Mouse (Mus musculus): Measurements from ENCODE around the gene Zbtb42. TPM values are rescaled to one million over a fixed set of nuclear protein-coding genes. Genes with fewer than 3 reads are reported as not detected.

Gene Zbtb42
- 0.41 and 1.1 TPM in 2 replicates for polyA plus RNA-seq (2021; fragmentation: Nextera tagmentation)
- long read RNA-seq, experiment 1, partial matches to known transcripts, result 0 of 2 reads
- long read RNA-seq, experiment 1, other reads (novel, unspliced or antisense), result 0 of 2 reads
- long read RNA-seq, experiment 2, partial matches to known transcripts, result 0 of 6 reads
- long read RNA-seq, experiment 2, other reads (novel, unspliced or antisense), result 2 of 6 reads

GRCm38 (mm10) chr12:112678555-112679026, at the start of gene Zbtb42:
Zbtb42 (plus strand) TSS chr12:112678828.

GRCm38 (mm10) chr12:112644180-112644854, 34.3 kb upstream of the Zbtb42 start, which contains the start of gene Siva1:
Siva1 (plus strand) TSS chr12:112644679.

GRCm38 (mm10) chr12:112674132-112675011, 4.3 kb upstream of the Zbtb42 start, which contains the start of gene Akt1:
Akt1 (minus strand) TSS chr12:112674884.

GRCm38 (mm10) chr12:112720216-112720615, 41.6 kb downstream of the Zbtb42 start, which contains the start of gene Cep170b:
Cep170b (plus strand) TSS chr12:112720455.

Small RNA genes within 50 kb of the gene (microRNA-seq; reads per million reads assigned to microRNA genes)
- gene Mir6939, result 2.1 reads per million, percentile 3 among the genes with 10 or more reads in this experiment

Other genes with a start within 250 kb of the Zbtb42 start
- gene A530016L24Rik, start 189.4 kb upstream of the Zbtb42 start, polyA plus RNA-seq (2021; fragmentation: Nextera tagmentation), result 0.14 TPM in 1 of 2 replicates, not detected in the other
- 121 and 138 TPM in 2 replicates for gene Tmem179, start 162.1 kb upstream of the Zbtb42 start, polyA plus RNA-seq (2021; fragmentation: Nextera tagmentation)
- 29.0 and 29.4 TPM in 2 replicates for gene Inf2, start 90.0 kb upstream of the Zbtb42 start, polyA plus RNA-seq (2021; fragmentation: Nextera tagmentation)
- gene Adssl1, start 58.8 kb upstream of the Zbtb42 start, polyA plus RNA-seq (2021; fragmentation: Nextera tagmentation), result 17.2 and 23.0 TPM in 2 replicates
- 74.5 and 78.9 TPM in 2 replicates for gene Siva1, start 34.1 kb upstream of the Zbtb42 start, polyA plus RNA-seq (2021; fragmentation: Nextera tagmentation)
- gene Akt1, start 3.9 kb upstream of the Zbtb42 start, polyA plus RNA-seq (2021; fragmentation: Nextera tagmentation), result 23.4 and 25.7 TPM in 2 replicates
- gene Cep170b, start 41.6 kb downstream of the Zbtb42 start, polyA plus RNA-seq (2021; fragmentation: Nextera tagmentation), result 21.7 and 22.6 TPM in 2 replicates
- 13.5 and 14.2 TPM in 2 replicates for gene Pld4, start 81.8 kb downstream of the Zbtb42 start, polyA plus RNA-seq (2021; fragmentation: Nextera tagmentation)
- gene Ahnak2, start 123.8 kb downstream of the Zbtb42 start, polyA plus RNA-seq (2021; fragmentation: Nextera tagmentation), result 0.48 and 0.50 TPM in 2 replicates
- 17.9 and 18.4 TPM in 2 replicates for gene Clba1, start 130.1 kb downstream of the Zbtb42 start, polyA plus RNA-seq (2021; fragmentation: Nextera tagmentation)
- 11.4 and 13.2 TPM in 2 replicates for gene Cdca4, start 150.6 kb downstream of the Zbtb42 start, polyA plus RNA-seq (2021; fragmentation: Nextera tagmentation)
- not detected in 2 replicates for gene Gpr132, start 189.4 kb downstream of the Zbtb42 start, polyA plus RNA-seq (2021; fragmentation: Nextera tagmentation)